Mouse (Mus musculus): ENCODE data around the gene Naa30. TPM values are rescaled to one million over a fixed set of nuclear protein-coding genes. Genes with fewer than 3 reads are reported as not detected.

The Naa30 gene
- 64.4 TPM for total RNA-seq (2023)

GRCm38 (mm10) chr14:49171867-49172581 is at the start of gene Naa30:
Gene Naa30 (plus strand): TSS chr14:49172226.

Other genes starting within 250 kb of the Naa30 start
- 30.8 TPM for gene Ap5m1, start 106.1 kb upstream of the Naa30 start, total RNA-seq (2023)
- gene Exoc5, start 105.6 kb upstream of the Naa30 start, total RNA-seq (2023) = 64.9 TPM
- gene ccdc198, start 73.2 kb downstream of the Naa30 start, total RNA-seq (2023) = not detected